Mouse (Mus musculus) left cerebral cortex, adult 18-20 months (tissue): ENCODE measurements around the gene Pld3. TPM values are rescaled to one million over a fixed set of nuclear protein-coding genes. Genes with fewer than 3 reads are reported as not detected.

Experiments
- DNase-seq, 2 experiments: peaks; one replicate each; pipeline ENCODE4 v3.0.0; 2021 to 2022; ENCODE audit warnings: low spot score in 2 of 2, mixed read lengths in 1 of 2
- long read RNA-seq, 2 experiments: library from polyadenylated mRNA; stranded (forward); transcript quantifications; one replicate each; pipeline ENCODE4 v2.0.0; 2021
- total RNA-seq, 2 experiments: library from RNA; stranded (reverse); gene quantifications; 2 replicates each; pipeline ENCODE4 v1.2.3; 2021

The Pld3 gene
- 100 to 1,000 TPM; 750 TPM for total RNA-seq
- long read RNA-seq, experiment 1, transcript Pld3-201 (14 exons, 2,282 nt): major isoform, 87 of 1,085 reads
- long read RNA-seq, experiment 1, partial matches to known transcripts: 941 of 1,085 reads
- long read RNA-seq, experiment 1, other reads (novel, unspliced or antisense): 57 of 1,085 reads
- long read RNA-seq, experiment 2, transcript Pld3-201 (14 exons, 2,282 nt): major isoform, 47 of 602 reads
- long read RNA-seq, experiment 2, partial matches to known transcripts: 518 of 602 reads
- long read RNA-seq, experiment 2, other reads (novel, unspliced or antisense): 36 of 602 reads

DNA sequence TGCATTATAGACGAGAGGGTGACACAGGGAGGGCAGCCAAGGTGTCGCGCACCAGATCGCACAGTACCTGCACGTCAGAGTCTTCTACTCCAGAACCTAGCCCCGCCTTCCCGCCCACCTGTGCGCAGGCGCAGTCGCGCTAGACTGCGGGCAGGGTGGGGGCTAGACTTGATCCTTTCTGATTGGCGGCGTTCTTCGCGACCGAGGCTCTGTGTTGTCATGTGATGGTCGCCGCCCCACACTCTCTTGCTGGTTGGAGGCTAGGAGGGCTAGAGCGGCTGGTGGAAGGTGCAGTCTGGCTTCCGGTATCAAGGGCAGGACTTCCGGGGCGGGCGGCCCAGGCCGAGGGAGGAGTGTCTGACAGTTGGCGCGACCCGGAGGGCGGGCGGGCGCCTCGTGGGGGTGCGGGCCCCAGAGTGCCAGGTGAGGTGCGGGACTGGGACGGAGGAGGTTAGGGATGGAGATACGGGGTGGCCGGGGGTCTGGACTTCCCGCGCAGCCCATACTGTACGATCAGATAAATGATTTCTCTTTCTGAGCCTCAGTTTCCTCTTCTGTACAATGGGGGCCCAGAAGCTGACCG, at the start of gene Pld3, which contains the start of gene 2310022A10Rik:
TSS of gene Pld3 (minus strand) at position 288 of the 583 bp plus-strand sequence.
TSS of gene 2310022A10Rik (plus strand) at position 303 of the 583 bp plus-strand sequence.
- peak; percentile 95 to 98 for DNase-seq

DNA sequence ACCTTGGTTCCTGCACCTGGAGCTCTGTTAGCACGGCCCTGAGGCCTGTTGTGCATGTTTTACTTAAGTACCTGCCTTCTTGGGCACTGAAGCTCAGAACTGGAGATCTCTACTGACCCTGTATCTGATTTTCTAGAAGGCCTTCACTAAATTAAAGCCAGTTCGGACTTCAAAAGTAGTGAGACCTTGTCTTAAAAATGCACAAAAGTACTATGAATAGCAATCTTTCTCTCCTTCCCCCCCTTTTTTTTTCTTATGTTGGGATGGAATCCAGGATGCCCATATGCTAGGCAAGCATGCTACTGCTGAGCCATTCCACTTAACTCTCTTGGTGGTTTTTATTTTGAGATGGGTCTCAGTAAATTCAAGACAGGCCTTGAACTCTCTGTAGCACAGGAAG, 49.1 kb upstream of the Pld3 start:
- no peak for DNase-seq

DNA sequence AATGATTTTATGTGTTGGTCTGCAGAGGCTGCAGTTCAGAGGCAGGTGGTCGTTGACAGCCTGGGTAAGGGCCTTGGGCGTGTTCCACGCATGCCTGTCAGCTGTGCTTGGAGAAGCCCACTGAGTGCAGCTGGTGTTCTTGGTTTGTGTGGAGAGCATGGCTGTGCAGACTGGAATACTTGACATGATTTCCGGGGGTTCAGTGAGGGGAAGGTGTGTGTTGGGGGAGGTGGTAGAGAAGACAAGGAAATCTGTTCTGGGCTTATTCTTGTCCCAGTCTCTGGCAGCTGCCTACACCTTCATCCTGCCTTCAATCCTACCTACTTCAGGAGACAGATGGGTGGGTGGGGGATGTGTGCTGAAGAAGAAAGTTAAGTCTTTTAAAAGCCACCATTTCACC, 48.6 kb upstream of the Pld3 start:
- DNase-seq: peak; percentile 60 to 82

DNA sequence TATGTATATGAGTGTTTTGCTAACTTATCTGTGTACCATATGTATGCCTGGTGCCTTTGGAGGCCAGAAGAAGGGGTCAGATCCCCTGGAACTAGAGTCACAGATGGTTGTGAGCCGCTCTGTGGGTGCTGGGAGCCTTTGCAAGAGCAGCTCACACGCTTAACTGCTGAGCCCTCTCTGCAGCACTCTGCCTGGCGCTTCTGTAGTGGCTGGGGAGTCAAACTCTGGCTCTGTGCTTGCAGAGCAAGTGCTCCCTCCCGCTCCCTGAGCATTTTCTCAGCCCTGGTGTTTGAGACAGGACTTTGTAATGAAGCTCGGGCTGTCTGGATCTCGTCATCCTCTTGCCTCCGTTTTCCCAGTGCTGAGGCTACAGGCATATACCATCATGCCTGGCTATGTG, 45.0 kb upstream of the Pld3 start:
- no peak for DNase-seq

DNA sequence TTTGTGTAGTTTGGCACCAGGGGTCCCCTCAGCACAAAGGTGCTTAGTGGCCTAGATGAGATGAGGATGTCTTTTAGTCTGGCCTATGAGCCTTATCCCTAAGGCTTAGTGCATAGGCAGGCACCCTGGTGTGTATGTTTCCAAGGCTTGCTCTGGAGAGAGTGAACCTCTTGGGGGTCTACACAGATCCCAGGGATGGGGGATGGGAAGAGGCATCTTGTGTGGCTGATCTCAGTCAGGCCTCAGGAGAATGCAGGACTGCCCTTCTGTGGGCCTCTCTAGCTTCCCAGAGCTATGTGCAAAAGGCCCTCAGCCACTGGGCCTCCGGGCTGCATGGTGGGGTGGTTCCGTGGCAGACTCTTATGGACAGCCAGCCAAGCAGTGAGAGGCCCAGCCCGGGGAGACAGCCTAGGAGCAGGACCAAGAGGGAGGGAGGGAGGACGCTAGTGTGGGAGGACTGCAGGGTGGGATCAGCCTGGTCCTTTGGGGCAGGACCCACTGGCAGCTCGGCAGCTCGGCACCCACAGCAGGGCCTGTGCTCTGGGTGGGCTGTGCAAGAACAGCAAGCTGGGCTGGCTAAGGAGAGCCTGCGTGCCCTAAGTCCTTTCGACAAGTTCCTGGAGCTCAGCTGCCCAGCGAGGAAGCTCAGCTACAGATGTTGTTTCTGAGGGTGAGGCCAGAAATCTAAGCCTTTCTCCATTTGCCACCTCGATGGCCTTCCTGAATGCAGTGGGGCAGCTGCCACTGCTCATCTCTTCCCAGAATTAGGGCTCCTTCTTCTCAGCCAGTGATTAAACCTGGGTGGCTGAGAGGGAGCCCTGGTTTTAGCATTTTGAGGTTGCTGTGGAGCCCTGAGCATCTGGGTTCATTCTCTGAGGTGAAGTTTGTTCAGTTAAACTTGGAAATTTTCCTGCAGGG, 43.8 kb upstream of the Pld3 start:
- no peak for DNase-seq

DNA sequence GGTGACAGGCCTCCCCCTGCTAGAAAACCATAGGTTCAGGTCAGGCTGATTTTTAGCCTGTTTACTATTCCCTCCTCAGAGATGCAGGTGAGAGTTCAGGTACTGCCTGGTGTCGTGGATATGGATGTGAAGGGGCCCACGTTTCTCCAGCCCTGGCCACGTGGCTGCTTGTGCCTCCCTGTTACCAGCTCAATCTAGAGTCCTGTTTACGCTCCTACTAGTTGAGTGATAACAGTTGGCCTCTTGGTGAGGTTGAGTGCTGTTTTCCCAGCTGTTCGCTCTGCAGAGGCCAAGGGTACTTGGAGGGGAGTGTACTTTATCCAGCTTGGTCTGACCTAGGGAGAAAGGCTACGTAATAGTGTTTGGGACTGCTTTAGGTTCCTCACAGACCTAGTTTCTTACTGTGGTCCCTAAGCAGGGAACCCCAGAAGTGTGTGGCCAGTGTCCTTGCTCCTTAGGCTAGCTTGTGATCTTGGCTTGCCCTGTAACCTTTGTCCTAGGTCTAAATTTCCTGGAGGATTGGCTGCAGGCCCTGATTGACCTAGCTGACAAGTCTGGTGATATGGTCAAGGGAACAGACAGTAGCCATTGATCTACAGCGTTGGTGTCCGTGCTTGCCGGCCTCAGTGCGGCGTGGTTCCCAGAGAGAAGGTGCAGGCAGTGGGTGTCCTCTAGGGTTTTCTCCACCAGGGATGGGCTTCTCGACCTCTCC, 40.1 kb upstream of the Pld3 start:
- DNase-seq: no peak

DNA sequence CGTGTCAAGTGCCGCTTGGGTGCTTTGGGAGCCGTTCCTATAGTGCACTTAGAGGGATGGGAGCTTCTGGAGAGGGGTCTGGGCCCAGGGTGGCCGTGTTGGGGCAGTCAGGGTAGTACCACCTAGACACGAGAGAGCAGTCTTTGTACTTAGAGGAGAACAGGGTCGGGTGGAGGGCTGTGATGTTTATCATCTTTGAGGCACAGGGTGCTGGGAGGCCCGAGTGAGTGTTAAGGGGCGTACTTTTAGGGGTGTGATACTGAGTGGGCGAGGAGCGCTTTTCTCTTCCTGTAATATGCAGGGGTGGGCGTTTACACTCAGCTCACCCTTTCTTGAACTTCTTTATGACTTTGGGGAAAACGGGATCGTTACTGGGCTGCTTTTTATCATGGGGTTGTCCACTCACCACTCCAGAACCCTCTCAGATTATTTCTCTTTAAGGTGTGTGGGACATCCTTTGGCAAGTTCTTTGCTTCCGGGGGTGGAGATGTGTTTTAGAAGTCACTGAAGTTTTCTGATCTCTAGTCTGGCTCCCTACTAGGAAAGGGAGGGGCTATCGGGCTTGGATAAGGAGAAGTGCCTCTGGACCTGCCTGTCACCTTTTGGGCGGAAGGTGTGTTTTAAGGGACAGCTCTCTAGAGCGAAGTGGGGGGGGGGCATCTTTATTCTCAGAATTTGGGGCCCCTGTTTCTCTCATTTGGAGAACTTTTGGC, 39.4 kb upstream of the Pld3 start:
- DNase-seq: peak; percentile 36 to 47

DNA sequence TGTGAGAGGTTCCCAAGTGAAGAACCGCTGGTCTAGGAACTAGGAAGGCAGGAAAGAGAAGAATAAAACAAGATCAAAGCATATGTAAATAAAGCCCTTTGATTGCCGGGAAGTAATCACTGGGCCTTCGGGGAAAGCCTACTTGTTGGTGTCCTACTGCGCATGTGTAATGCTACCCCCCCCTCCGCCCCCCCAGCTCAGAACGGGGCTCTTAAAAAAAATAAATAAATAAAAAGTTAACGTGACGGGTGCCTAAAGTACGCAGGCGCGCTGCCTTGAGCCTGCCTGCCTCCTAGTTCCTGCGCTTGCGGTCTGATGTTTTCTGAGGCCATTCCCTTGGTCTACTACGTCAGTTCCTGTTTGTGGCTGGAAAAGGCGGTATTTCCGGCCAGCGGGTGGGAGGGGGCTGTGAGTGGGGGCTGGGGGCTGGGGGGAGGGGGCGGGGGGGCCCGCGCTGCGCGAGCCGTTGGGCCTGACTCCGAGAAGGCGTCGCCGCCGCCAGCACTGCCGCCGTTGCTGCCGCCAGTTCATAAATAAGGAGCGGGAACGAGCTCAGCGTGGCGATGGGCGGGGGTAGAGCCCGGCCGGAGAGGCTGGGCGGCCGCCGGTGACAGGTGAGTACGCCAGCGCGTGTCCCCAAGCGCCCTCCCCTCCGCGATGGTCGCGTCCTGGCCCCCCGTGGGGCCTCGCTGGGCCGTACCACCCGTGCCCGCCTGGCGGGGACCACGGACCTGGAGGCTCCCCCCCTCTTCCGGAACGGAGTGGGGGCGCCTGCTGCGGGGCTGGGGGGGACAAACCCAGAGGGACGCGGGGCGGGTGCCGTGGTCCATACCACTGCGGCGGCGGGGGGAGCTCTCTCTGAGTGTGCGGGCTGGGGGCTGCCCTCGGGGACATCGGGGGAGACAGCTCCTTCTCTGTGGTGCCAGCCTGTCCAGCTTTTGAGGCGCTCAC, 38.5 kb upstream of the Pld3 start, which contains the start of gene Akt2:
TSS of gene Akt2 (plus strand) at position 287 of the 951 bp plus-strand sequence.
- peak; percentile 88 to 91 for DNase-seq

DNA sequence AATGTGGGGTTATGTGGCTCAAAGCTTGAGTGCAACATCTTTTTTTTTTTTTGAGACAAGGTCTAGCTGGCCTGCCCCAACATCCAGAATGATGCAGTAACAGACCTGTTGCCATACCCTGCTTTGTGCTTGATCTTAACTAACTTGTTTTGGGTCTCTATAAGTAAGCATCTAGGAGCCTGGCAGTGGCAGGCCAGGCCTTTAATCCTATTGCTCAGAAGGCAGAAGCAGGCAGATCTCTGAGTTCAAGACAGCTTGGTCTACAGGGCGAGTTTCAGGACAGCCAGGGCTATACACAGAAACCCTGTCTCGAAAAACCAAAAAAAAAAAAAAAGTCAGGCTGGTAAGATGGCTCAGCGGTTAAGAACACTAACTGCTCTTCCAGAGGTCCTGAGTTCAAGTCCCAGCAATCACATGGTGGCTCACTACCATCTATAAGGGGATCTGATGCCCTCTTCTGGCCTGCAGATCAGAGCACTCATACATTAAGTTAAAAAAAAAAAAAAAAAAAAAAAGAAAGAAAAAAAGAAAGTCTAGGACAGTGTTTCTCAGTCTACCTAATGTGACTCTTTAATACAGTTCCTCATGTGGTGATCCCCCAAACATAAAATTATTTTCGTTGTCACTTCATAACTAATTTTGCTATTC, 37.7 kb upstream of the Pld3 start:
- no peak for DNase-seq

DNA sequence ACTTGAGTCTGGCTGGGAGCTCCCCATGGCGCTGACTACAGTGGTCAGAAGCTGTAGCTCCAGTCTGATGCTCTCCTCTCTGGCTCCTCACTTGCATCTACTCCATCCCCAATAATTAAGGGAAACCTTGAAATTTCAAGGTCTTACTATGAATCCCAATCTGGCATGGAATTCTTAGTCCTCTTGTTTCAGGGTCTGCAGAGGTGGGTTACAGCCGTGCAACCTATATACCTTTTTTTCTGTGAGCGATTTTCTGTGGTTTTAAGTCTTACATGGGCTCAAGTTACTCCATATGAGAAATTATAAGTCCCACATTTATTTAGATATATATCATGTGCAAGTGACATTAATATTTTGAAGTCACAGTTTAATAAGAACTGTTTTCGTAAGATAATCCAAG, 37.1 kb upstream of the Pld3 start:
- DNase-seq: no peak

DNA sequence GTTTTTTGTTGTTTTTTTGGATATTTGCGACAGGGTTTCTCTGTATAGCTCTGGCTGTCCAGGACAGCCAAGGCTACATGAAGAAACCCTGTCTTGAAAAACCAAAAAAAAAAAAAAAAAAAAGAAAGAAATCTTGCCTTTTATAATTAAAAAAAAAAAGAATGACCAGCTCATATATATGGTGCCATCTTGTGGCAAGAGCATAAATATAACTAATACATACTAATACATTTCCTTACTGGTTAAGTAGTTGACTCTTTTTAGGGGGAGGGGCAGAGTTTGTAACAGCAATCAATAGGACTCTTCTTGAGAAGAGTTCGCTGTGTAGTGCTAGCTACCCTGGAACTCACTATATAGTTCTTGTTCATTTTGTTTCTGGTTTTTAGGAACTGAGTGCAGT, 34.7 kb upstream of the Pld3 start:
- no peak for DNase-seq

DNA sequence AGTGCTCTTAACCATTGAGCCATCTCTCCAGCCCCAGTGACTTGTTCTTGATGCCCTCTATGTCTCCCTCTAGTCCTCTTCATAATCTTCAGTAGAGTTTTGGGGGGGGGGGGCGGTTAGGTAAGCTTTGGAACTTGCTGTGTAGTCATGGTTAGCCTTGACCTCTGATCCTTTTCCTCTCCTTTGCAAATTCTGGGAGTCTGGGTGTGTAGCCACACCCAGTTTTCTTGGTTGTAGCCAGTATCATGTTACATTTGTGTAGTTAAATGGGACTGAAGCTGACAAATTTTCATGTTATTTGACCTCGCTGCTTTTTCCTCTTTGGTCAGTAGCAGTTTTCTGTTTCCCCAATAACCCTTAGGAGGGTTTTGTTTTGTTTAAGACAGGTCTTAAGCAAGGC, 33.8 kb upstream of the Pld3 start:
- no peak for DNase-seq

DNA sequence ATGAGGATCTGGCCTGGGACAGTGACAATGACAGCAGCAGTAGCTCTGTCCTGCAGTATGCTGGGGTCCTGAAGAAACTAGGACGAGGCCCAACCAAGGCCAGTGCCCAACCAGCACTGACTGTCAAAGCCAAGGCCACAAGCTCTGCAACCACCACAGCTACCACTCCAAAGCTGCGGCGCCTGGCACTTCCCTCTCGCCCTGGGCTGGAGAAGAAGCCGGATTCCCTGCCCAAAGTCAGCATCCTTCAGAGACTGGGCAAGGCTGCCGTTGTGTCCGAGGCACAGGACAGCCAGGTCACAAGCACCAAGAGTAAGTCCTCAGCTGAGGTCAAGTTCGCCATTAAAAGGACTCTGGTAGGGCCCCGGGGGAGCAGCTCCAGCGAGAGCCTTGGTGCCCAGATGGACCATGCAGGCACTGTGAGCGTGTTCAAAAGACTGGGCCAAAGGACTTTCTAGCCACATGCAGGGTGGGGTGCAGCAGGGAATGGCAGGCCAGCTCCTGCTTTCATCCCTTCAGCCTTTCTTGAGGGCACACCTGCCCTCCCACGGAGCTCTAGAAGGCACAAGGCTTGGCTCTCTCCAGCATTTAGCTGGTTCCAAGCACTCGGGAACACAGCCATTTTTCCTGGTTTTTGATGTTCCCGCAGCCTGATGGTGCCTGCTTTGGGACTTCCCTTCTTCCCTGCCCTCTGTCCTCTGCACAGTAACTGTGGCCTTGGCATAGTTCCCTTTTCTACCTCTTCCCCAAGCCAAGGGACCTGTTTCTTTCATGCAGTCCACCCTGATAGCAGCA, 27.6 kb upstream of the Pld3 start:
- DNase-seq: no peak

DNA sequence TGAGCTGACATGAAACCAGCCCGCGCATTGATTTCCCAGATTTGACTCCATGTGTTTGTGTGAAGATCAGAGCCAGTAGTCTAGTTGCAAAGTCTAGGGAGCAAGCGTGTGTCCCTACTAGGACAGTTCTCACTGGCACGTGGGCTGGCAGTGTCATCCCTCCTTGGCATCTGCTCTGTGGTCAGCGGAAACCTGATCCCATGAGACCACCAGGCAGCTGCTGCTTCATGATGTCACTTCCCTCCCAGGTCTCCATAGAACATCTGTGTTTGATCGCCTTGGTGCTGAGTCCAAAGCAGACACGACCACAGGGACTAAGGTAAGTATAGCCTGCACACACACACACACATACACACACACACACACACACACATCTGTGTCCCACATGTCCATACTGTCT, 25.4 kb upstream of the Pld3 start:
- DNase-seq: no peak

DNA sequence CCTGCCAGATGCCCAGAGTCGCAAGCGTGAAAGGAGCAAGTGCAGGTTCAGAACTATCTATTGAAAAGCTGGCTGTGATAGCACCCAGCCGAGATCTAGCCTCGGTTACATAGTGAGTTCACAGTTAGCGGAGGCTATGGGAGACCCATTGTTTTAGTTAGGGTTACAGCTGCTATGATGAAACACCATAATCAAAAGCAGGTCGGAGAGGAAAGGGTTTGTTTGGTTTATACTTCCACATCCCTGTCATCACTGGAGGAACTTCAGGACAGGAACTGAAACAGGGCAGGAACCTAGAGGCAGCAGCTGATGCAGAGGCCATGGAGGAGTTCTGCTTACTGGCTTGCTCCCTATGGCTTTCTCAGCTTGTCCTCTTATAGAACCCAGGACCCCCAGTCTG, 24.6 kb upstream of the Pld3 start:
- DNase-seq: no peak

DNA sequence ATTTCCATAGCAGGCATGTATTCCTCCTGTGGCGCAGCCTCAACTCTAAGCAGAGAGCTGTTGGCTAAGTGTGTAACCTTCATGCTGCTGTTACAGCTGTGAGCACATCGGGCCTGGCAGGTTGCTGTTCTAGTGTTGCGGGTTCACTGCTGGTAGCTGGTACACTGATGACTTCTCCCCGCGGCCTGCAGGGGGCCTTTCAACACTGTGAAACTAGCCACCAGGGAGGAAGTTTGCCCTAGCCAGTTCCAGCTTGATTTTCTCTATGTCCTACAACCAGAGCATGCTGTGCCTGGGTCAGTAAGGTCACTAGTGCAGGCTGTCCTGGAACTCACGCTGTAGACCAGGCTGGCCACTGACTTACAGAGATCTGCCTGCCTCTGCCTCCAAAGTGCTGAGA, 23.9 kb upstream of the Pld3 start:
- DNase-seq: peak; percentile 56 to 62

DNA sequence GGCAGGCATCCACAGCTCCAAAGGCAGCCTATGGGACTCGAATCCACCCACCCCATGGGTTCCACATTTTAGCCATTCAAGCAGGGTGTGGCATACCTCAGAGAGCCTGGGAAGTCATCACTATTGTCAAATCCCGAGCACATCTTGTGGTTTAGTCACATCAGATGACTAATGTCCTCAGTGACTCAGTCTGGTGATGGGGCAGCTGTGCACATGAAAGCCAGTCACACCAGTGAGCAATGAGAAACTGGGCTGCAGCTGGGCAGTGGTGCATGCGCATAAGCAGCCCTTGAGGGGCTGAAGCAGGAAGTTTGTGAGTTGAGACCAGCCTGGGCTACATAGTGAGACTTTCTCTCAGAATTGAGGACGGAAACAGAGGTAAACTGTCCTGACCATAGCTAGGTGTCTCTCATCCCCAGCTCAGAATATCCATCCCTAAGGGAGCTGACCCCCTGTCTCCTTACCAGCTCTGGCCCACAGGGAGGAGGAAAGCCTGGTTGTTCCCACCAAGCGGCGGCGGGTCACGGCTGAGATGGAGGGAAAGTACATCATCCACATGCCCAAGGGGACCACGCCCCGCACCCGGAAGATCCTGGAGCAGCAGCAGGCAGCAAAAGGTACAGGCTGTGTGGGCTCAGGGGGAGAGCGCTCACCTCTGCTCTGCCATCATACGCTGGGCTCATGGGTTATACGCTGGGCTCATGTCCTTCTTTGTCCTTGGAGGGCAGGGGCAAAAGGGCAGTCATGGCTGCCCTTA, 21.3 kb upstream of the Pld3 start:
- no peak for DNase-seq
